Mouse (Mus musculus) gastrocnemius, postnatal 10 days (tissue): ENCODE measurements around the gene Tldc1. TPM values are rescaled to one million over a fixed set of nuclear protein-coding genes. Genes with fewer than 3 reads are reported as not detected.

Experiments used
- DNase-seq: peaks from one replicate; pipeline ENCODE4 v3.0.0; 2021; ENCODE audit warnings: mixed read lengths
- total RNA-seq, 2 experiments: library from RNA; stranded (reverse); gene quantifications; 2 replicates each; pipeline ENCODE4 v1.2.3; 2021

Tldc1 gene
- total RNA-seq, 2 experiments from 2014 or later: 4.7 to 5.2 TPM

DNA sequence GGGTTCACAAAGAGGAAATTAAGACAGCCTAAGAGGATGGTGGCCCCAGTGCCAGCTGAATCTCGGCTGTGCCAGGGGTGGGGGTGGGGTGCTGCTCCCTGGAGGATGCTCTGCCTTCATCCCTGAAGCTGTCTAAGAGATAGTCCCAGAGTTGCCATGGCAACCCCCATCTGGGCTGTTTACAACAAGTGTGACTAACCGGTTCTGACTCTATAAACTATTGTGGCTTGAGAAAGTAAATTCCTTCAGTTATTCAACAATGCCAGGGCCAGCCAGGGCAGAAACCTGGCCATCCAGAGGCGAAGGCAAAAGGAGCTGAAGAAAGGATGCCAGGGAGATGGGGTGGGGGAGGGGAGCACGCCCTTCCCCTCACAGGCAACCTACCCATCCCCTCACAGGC, 23.0 kb upstream of the Tldc1 start:
- no peak for DNase-seq

DNA sequence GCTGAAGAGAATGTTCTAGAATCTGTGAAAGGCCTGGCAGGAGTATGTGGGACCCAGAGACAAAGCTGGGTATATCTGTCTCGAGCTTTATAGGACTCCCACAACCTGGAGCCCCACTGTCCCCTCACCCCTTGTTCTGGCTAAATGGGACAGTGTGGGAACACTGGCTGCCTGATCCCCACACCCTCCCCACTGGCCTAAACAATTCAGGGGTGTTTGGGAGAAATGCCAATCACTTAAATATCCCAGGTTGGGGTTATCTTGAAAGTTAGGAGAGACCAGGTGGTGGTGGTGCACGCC, 20.7 kb upstream of the Tldc1 start:
- DNase-seq: no peak

DNA sequence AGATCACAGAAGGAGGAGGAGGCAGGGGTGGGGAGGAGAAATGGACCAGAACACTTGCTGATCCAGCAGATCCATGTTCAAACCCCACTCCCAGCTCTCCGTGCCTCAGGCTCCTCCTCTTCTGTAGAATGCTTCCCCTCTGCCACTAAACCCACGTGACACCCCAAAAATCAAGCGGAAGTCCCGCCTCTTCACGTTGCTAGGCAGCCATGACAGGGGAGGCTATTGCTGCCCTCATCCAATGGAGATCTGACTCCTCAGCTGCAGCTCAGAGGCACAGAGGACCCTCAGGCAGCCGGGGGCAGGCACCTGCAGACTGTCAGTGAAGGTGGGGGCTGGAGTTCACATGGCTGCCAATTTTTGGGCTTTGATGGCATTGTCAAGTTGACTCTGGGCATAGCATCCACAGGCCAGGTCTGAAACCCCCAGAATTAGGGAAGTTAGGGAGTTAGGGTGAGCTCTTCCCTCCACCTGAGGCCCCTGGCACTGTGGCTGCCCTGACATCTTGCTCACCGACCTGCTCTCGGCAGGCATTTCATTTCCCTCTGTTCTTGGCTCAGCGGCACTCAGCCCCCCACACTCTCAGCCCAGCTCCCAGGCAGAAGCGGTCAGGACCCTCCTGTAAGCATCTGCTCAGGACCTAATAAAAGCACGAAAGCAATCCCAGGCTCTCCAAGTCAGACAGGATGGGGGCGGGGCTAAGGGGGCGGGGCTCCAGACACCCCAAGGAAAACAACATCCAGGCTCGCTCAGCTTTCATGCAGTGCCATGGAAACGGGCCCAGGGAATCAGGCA, 20.2 kb upstream of the Tldc1 start:
- peak; percentile 44 for DNase-seq

DNA sequence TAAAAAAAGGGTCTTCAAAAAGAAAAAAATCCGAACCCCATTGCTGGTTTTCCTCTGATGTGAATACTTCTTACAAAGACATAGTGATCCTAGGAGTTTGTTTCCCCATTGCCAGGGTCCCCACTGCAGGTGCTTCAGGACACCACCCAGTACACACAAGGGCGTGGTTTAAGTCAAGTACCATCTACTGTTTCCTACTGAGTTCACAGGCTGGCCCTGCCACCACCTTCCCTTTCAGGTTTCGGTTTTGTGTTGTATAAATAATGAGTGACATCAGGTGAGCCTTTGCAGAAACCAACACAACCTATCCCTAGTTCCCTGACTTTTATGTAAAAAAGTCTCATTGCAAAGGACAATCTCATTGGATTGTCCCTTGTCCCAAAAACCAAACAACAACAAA, 17.4 kb upstream of the Tldc1 start:
- no peak for DNase-seq

DNA sequence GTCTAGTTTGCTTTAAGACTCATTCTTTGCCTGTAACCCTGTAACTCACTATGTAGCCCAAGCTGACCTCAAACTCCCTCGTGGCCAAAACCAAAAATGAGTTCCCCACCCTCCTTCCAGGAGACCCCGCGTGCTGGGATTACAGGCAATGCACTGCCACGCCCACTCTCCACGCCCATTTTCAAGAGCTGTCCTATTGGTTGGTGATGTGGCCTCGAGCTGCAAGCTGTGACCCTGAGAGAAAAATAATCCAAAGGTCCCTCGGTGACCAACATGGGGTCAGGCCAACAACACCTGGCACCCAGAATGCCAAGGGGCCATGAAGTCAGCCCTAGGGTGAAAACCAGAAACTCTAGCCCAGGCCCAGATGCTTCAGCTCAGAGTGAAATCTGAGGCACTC, 16.5 kb upstream of the Tldc1 start:
- no peak for DNase-seq

DNA sequence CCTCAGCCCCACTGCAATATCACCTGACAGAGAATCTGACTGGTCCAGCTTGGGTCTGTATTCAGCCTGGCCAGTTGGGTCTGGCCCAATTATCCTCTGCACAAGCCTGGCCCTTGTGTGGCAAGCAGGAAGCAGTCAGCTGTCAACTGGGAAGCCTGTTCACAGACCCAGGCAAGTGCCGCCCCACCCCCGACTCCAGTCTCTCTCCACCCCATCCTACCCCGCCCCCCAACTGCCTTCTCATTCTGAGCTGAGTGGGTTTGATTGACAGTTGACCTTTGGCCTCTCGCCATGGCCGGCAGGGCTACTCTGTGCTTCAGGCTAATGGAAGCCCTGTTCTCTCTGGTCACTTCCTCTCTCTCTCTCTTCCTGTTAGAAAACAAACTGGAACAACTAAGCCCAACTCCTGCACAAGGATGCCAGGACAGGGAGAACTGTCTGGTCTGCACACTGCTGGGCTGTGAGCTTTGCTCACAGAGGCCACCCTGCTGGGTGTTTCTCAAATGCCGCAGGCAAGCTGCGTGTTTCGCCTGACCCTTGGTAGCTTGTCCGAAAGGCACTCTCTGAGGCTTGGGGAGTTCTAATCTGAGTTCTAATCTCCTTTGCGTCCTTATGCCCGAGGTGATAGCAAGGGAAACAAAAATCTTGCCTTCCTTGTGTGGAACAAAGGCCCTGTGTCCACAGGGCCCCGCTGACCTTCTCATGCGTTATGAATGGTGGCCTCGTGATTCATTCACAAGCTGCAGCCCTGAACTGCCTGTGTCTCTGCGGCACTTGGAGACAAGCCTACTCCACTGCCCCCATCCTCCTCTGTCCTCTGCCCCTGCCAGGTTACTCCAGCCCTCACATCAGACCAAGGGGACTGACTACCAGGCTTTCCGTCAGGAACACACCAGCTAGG, 13.8 kb upstream of the Tldc1 start:
- peak; percentile 47 for DNase-seq

DNA sequence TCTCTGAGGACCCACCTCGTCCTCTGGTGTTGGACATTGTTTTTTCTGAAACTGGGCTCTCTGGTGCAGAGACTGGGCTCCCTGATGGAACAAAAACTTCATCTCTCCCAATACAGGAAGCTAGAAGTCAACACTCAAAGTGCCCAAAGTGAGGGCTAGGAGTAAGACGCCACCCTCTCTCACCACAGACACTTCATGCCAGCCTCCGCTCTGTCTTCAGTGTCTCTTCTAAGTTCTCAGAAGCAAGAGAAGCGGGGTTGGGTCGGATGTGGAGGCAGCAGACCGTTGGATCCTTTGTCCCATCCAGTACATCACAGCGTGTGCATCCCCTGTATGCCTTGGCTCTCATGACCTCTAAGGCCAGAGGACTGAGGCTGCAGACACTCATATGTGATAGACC, 11.4 kb upstream of the Tldc1 start:
- no peak for DNase-seq

DNA sequence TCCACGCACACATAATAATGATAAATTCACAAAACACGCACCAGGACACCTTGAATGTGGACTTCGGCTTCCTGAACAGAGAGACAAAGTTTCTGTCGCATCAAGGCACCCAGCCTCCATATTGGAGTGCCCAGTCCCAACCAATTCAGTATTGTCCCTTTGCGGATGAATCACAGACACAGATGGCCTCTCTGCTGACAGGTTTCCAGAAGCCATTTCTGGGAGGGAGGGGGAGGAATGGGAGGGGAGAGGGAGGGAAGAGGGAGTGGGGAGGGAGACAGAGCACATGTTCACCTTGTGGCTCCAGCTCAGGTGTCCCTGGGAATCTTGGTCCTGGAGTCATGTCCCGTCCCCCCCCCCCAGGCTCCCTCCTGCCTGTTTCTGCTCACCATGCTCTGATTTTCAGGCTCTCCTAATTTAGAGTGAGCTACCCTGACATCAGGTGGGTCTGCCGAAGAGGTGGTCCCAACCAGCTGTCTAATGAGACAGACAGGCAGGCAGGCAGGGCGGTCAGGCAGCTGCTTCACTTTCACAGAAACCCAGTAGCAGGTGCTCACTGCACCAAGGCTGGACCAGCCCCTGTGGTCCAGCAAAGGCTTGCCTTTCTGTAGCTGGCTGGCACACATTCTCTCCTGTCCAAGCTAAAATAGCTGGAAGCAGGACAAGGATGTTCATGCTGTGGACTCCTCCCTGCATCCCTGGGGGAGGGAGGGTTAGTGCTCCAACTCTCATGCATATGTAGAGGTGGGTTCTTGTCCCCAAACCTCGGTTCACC, 10.6 kb upstream of the Tldc1 start:
- DNase-seq: no peak

DNA sequence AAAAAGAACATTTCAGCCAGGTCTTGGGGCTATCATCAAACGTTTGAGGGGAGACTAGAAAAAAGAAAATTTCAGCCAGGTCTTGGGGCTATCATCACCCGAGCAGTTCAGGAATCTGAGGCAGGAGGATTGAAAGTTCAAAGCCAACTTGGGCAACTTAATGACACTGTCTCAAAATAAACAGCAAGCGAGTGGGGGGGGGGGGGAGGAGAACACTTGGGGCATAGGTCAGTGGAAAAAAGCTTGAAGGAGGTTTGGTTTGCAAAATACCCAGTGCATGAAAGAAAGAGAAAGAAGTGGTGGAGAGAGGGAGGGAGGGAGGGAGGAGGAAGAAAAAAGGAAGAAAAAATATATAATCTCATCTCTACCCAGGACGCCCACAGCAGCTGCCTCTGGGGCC, 9.1 kb upstream of the Tldc1 start:
- DNase-seq: no peak

DNA sequence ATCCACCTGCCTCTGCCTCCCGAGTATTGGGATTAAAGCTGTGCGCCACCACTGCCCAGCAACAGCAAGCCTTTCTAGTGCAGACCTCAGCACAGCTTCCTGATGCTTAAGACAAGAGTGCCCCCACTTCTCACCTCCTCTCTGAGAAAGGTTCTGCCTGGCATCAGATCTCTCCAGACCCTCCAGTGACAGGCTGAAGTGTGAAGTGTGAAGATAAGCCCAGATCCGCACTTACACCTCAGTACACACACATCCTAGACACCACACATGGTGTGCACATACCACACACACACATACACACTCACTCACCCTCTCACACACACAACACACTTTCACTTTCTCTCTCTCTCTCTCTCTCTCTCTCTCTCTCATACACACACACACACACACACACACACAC, 8.7 kb upstream of the Tldc1 start:
- DNase-seq: no peak

DNA sequence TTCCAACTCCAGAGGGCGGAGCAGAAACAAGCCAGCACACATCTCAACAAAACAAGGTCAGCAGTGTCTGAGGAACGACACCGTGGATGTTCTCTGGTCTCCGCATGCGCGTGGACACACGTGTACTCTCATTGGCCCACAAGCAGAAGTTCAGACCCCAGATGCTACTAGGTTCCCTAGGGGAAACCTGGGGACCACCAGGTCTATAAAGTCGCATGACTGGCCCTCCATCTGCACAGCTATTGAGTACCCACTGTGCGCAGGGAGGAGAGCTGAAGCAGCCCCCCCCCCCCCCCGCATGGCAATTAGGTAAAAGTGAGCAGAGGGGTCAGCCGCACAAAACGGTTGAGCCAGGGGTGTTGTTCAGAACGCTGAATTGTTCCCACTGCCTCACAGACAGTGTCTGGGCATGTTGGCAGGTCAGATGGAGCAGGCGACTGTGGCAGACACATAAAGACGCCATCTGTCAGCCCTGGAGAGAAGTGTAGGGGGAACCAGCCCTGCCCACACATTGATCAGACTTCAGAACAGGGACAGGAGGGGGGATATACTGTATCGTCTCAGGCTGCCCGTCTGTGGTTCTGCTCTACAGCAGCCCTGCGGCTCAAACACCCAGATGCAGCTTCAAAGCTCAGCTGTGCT, 7.7 kb upstream of the Tldc1 start:
- no peak for DNase-seq

DNA sequence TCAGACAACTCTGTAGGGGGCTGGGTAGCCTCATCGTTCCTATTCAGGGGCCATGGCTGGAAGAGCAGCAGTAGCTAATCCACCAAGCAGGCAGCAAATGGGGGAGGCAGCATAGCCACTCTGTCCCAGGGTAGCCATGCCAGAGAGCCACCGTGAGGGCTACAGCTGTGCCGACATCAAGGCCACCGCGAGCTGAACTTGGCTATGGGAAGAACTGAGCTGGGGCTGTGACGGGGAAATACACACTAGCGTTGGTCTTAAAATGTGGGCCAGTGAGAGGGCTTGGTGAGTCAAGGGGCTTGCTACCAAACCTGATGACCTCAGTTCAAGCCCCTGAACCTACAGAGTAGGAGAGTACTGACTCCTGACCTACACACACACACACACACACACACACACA, 6.5 kb upstream of the Tldc1 start:
- no peak for DNase-seq

DNA sequence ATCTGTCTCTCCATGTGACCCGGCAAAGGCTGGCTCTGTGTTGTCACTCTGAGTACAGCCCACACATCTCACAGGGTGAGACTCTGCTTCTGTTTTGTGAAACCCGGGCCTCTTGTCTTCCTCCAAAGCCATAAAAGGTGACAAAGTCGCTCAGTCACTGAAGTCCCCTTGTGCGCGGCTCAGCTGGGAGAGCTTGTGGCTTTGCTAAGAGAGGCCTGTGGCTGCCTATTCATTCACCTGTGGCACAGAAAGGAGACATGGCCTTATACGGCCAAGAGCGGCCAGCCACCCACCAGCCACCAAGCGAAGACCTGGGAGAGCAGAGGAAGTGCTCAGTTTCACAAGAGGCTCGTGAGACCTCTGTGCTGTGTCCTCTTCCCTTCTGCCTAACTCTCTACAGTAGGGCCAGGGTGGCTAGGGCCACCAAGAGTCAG, 5.9 kb upstream of the Tldc1 start:
- no peak for DNase-seq

DNA sequence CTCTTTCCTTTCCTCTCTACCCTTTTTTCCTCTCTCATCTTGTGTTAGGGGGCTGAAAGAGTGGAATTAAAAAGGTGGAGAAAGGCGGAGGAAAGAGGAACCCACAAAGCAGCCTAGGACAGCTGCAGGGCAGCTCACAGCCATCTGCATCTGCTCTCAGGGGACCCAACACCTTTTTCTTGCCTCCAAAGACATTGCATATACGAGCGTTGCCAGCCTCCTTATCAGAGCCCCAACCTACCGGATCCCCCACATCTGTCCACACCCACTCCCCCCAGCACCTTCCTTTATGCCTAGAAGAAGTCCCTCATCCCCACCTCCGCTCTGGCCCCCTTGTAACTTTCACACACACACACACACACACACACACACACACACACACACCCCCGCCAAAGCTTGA, 5.4 kb upstream of the Tldc1 start:
- DNase-seq: no peak

DNA sequence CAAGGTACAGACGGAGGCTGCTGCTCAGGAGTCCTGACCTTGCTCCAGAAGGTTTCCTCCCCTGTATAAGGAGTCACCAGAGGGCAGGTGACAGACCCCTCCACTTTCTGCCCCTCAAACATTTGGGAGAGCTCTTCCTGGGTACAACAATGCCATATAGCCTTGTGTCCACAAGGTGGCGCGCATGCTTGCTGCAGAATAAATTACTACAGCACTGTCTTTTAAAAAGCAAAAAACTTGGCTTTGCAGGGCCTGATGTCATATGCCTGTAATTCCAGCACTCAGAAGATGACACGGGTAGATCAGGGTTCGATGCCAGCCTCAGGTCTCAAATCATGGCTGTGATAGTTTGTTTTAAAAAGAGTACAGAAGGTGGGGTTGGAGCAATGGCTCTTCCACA, 4.5 kb upstream of the Tldc1 start:
- peak; percentile 85 for DNase-seq

DNA sequence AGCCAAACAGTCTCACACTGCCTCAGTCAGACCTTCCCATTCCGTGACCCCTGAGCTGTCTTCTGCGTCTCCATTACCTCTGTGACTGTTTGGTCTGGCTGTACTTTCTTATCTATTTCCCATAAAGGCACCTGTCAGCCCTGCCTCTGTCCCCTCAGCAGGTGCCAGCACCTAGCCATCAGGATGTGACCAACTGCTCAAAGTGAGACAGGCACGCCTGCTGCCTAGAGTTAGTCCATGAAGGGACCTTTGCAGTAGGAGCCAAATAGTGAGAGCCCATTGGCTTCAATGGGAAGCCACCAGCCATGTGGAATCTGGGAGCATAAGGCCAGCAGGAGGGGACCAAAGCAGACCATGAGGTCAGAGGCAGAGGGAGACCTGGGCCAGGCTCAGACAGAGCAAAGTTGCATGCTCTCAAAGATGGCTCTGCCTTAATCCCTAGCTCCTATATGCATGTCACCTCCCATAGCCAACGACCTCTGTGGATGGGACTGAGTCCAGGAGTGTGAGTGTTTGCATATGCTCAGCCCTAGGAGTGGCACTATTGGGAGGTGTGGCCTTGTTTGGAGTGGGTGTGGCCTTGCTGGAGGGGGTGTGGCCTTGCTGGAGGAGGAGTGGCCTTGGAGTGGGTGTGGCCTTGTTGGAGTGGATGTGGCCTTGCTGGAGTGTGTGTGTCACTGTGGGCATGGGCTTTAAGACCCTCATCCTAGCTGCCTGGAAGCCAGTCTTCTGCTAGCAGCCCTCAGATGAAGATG, 3.0 kb upstream of the Tldc1 start:
- DNase-seq: no peak

DNA sequence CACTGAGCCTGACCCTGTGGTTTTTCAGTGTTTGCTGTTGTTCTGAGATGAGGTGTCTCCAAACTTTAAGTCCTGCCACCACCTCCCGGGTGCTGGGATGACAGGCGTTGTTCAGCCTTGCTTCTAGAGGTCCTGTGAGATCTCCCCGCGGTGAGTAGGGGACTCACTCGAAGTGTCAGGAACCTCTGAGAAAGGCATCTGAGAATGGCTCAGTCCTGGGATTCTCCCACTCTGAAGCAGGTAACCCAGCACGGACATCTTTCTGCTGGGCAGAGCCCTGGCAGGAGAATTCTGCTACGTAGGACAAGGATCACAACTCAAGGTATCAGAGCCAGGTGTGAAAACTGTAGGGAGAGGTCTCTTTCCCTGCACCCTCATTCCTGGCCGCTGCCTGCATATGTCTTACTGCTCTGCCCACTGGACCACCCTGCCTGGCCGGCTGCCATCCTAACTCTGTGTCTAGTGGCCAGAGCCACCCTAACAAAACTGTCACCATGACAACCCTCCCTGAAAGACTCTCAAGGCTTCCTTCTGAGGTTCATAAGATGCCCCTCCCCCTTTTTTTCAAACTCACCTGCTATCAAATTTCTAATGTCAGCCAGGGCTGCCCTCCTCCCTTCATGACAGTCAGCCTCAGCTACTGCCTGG, 2.3 kb upstream of the Tldc1 start:
- DNase-seq: no peak

DNA sequence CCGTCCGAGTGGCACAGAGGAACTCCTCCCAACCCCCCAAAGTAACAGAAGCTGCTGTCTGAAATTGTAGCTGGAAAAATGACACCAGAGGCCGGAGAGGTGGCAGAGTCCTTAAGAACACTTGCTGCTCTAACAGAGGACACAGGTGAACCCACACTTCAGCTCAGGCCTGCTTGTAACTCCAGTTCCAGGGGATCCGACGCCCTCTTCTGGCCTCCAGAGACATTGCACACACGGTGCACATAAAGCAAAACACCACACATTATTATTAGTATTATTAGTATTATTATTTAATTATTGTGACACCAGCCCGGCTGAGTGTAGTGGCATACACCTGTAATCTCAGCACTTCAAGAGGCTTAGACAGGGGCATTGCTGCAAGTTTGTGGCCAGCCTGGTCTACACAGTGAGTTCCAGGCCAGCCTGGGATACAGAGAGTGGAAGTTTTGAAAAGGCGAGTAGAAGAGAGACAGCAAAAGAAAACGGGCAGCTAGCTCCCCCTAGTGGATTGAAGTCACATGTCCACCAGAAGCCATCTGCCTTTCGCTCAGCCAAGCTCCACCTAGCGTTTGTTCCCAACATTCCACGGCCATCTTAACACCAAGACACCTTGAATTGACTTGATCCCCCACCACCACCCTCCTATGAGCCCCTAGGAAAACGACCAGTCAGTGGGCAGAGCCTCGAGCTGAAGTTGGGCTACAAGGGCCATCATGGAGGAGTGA, 959 bp upstream of the Tldc1 start:
- peak; percentile 75 for DNase-seq

DNA sequence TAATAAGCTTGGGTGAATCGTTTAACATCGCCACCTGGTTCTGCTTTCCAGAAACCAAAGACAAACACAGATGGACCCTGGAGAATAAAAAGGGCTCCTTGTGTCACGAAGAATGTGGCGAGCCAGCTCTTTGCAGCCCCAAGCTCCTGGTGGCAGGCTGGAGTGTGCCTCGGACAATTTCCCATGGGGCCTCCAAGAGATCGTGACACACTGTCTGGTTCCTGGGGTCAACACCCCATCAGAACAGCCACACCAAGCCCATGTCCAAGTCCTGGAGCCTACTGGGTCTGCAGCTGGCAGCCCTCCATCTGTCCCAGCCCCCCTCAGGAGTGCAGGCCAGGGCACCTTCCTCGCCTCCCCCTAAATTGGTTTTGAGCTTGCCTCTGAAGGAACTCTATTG, 451 bp downstream of the Tldc1 start:
- DNase-seq: no peak

DNA sequence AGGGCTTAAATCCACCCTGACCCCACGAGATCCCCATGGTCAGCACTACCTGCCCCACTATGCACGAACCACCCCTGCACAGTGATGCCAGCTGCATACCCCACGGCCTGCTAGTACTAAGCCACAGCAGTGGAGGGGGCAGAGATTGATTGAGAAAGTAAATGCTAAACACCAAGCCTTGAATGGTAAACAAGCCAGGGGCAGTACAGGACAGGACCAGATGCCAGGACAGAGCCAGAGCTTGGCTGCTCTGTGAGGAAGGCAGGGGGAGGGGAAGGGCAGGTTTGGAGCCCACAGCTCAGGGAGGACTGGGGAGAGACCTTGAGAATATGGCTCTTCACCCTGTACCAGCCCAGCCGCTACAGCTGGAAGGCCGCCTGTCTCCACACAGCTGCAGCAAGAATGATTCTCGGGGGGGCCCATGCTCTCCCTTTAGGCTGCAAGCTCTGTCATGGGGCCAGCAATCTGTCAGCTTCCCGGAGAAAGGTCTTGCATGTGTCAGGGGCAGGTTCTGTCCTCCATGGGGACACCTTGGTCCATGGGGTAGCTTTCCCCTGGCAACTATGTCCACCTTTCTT, 1.5 kb downstream of the Tldc1 start:
- DNase-seq: no peak
